Mouse (Mus musculus) brain, adult 2 months (tissue): ENCODE results near the gene Zeb2.

Source experiments
- DNase-seq: peaks from one replicate; pipeline ENCODE4 v3.0.0; 2011; ENCODE audit warnings: low read depth, low spot score

The Zeb2 gene

DNA sequence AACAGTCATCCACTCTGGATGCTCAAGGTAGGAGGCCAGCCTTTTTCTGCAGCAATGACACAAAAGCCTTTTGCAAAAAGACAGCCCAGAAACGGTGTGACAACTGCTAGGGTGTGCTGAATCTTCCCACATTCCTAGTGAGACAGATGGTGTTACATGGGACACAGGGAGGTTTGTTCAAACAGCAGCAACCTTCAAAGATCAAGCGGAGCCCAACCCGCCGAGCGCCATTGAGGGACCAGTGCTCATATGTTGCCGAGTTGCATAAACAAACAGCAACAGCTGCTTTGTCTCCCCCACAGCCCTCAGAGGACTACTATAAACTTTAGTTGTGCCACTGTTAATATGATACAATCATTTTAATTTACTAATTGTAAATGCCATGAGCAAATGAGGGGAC is 117.3 kb downstream of the Zeb2 start:
- peak; percentile 89 for DNase-seq

DNA sequence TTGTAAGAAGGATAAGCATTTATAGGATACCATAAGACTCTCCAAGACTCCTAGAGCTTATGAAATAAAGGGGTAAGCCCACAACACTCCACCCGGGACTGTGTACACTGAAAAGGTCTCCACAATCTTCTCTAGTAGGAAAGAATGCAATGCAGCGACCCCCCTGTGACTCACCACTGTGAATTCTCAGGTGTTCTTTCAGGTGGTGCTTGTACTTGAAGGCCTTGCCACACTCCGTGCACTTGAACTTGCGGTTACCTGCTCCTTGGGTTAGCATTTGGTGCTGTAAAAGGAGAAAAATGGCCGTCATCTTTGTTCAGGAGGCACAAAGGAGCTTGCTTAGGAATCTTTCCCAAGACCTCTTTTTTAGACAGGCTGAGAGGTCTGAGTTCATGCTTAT is 118.5 kb downstream of the Zeb2 start:
- DNase-seq, result no peak

DNA sequence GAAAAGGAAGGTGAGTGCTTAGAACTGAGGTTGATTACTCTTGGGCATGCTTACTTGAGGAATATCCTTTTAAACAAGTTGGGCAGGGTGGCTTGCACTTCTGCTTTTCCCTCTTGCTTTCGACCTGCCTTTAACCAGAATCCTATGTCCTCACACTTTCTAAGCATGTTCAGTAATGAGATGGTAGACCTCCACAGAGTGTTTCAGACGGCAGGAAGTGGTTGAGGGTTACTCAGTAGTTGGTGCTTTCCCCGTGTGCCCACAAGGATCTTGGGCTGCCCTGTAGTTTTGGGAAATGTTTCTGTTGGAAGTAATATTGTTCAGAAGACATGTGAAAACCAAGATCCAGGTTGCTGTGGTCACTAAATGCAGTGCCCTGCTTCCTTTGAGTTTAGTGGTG is 135.5 kb downstream of the Zeb2 start:
- no peak for DNase-seq

DNA sequence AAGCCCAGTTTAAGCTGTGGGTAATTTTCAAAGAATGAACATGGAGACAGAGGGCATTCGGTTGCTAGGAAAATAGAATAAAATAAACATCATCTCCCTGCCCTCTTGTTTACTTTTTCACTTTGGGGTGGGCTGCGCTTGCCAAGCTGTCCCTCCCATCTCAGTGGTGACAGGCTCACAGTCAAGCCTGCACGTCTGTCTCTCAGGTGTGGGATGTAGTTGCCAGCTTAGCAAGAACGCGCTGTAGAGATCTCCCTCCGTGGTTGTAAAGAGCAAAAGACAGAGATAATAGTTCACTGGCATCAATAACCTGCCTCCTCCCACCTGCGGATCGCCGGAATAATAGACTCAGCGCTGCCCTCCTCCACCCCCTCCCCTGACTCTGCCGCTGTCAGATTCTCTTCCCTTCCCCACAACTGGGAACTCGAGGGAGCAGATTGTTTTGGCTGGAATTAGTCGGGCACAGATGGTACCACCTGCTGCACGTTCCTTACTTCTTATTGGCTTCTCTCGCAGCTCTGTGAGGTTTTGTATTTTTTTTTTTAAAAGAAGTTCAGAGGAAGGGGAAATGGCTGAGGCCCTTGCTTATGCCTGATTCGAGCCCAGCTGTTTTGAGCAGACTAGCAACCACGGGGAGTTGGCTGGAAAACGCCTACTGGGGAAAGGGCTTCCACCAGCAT is 138.0 kb downstream of the Zeb2 start:
- peak; percentile 83 for DNase-seq

DNA sequence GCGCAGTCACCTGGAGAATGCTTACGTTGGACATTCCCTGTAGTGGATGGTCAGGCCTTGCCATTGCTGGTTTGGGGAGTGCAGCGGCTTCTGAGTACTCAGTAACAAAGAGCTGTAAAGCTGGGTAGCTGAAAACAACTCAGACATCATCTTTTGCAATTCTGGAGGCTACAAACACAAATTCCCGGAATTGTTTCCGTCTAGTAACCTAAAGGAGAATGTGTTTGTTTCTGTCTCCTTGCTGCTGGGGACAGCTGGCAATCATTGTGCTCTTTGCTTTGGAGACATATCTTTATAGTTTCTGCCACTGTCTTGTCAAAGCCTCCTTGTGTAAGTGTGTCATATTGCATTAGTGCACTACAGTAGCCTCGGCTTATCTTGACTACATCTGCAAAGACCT is 139.2 kb downstream of the Zeb2 start:
- DNase-seq, result no peak

DNA sequence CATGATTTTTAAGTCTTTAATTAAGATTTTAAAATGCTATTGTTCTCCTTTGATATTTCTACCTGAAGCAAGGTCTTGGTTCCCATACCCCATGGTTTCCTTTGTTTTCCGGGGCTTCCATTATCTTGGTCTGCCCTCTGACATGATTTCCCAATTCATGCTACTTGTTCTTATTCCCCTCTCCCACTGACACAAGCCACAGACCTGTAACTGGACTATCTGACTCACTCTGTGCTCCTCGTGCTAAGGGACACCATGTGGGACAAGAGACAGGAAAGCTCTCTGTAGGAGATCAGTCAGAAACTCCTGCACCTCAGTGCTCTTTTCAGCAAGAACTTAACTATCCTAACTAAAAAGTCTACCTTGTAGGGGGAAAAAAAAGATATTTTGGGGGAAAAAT is 139.6 kb downstream of the Zeb2 start:
- no peak for DNase-seq

DNA sequence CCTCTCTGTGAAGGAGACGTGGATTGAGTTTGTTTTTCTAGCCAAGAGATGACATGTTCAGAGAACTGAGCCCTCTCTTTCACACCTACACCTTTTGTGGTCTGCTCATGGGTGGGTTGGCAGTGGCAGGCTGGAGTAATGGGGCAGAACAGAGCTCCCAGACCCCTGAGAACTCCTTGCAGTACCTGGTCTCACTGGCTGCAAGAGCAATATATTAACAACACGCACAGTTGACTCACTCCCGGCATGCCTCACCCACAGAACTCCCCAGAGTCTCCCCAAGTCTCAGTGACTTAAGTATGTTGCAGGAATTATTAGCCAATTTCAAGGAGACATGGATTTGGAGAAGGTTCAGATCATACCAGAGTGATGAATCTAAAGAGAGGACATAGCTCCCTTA is 140.1 kb downstream of the Zeb2 start:
- DNase-seq, result no peak

DNA sequence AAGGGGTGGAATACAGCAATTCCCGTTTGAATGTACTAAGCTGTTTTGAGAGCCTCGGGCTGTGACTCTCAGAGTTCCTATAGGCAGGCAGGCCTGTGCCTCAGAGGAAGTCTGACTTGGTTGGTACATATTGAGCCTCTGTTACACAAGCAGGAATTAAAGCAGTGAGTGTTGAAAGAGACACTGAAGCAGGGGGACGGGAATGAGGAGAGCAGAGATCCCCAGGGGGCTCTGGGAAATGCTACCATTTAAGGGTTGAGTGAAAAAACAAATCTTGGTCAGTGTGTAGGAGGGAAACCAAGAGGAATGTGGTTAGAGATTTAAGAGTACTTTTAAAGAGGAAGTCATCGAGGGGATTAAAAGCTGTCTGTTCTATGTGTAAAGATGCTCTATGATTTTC is 140.7 kb downstream of the Zeb2 start:
- DNase-seq, result no peak

DNA sequence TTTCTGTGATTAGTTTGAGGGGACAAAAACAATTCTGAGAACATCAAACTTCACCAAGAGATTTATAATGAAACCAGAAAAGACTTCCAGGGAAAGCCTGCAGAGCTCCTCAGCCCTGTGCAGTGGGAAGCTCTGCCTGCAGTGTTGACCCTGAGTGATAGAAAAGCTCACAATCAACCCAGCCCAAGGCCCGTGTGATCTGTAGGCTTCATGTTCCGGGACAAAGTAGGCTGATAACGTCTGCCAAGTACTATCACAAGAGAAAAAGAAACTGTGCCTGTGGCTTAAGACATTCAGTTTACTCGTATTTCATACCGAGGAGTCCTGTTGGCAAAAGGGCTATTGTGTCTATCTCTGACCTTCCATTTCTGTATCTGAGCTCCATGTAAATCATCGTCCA is 143.4 kb downstream of the Zeb2 start:
- no peak for DNase-seq

DNA sequence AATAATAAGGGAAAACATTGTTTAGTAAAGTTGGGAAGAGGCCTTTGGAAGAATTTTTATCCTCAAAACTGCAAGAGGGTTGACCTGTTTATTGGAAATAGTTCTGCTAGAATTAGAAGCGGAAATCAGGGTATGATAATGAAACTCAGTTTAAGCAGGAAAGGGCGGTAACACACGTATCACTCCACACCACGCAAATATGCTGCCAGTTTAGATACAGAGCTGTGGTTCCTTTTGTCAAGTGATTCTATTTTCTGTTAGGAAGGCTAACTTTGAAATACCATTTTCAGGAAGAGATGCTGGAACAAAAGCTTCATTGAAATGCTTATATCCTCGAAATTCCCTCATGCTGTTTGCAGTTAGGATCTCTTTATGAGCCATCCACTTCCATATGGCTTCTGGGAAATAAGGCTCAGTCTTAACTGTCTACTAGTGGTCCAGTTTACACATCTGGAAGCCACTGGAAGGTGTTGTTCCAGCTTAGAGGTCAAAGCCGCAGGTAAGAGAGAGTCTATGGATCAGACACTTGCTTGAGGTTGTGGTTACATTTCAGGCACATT is 147.0 kb downstream of the Zeb2 start:
- DNase-seq, result peak; percentile 35

DNA sequence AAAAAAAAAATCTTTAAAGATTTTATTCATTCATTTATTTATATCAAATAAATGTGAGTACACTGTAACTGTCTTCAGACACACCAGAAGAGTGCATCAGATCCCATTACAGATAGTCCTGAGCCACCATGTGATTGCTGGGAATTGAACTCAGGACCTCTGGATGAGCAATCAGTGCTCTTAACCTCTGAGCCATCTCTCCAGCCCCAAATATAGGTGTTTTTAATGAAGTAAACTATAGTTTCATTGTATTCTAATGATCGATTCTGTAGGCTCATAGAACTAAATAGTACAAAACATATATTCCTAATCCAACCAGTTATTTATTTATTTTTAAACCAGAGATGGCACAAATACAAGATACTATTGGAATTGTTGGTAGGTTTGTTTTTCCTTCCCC is 147.6 kb downstream of the Zeb2 start:
- no peak for DNase-seq

DNA sequence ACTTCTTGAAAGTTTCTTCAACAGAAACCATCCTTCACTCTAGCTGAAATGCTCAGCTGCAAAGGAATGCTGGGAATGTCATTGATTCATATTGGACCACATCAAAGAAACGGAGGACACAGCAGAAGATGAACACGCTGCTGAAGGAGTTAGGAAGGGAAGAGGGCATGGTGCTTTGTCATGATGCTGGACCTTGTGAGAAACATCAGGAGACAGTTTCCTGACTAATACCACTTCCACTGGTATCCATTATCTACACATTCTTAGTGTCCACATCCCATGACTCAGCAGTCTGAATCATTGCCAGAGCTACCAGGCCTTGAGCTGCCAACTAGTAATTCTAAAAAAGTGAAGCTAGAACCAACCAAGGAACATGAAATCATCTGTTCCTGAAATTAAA is 148.0 kb downstream of the Zeb2 start:
- DNase-seq, result peak; percentile 65

DNA sequence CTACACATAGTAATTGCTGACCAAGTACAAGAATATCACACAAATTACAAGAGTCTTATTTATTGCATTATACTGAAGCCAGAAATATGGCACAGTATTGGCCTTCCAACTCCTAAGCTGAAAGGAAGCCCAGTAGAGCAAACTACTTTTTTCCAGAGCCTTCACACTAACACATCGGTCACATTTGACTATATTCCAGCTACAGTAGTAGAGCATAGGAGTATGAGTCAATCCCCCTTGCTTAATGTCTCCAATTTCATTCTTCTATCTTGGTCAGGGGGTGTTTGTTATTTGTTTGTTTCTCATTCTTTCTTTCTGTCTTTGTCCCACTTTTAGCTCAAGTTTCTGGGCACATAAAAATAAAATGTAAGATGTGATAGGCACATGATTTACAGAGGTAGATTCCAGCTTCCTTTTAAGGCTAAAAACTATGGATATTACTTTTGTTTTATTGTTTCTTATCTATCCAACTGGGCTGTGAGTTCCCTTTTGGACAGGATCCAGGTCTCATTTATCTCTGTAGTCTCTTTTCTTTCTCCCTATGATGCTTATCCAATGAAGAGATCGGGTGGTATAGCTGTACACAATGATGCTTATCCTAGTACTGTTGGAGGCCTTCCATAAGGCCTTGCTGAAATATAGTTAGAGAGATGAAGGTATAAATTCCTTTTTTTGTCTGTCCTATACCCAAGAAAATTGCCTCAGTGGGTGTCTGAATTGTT is 151.2 kb downstream of the Zeb2 start:
- no peak for DNase-seq

DNA sequence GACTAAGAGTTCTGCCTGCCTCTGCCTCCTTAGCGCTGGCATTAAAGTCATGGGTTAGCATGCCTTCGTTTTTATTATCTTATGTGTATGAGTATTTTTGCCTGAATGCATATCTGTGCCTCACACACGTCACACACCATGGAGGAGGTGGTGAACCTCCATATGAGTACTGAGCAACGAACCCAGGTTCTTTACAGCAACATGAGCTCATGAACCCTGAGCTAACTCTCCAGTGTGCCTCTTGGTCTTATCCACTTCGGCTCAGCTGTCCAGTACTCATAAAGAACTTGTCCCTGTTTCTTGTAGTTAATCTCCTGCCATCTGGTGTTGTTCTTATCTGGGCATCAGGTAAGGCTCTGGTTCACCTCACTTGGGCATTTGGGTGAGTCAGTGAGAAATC is 154.6 kb downstream of the Zeb2 start:
- DNase-seq, result no peak

DNA sequence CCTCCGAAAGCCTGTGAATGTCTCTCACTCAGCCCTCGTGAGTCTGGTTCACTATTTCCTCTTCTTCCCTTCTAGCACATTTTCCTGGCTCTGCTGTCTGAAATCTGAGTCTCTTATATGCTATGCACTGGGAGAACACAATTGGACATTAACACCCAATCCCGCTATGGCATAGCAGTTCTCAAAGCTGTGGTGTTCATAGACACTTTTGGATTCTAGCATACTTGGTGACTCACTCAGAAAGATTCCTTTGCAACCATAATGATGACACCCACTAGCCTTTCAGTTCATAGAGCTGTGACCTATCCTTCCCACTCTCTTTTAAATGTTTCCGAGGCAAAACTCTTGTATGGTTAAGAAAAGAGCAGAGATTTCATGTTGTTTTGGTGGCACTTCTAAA is 156.0 kb downstream of the Zeb2 start:
- peak; percentile 26 for DNase-seq

DNA sequence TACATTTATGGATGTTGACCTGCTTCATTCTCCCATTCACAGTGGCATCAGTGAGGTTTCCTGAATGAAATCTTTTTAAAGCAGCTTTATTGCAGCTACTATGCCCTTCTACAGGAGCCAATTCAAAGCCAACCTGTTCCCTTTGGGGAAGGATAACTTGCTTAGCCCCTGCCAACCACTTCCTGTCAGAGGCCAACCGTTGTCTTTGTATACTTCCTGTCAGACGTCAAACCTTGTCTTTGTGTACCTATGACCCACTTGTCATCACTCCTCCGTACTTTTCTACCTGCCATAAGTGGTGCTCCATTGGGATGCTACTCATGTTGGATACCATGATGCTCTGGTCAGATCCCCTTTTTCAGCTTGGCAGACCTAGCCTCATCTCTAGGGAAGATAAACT is 156.6 kb downstream of the Zeb2 start:
- no peak for DNase-seq

DNA sequence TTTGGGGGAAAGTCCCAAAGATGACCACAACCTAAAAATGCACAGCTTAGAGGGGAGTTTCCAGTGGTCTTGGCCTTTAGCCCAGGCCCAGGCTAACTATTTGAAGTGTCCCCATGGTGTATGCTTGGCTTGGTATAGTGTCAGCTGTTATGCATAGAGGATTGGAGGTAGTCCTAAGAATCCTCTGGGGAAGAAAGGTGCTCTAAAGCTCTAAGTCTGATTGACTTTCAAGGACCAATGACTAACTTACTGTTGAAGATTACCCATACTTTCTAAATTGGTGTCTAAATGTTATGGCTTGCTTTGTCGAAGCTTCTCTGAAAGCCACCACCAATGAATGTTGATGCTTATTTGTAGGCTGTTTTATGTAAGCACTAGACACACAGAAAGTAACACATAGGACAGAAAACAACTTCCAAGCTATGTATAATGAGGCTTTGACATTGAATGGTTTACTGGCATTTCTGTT is 159.8 kb downstream of the Zeb2 start:
- DNase-seq, result no peak

DNA sequence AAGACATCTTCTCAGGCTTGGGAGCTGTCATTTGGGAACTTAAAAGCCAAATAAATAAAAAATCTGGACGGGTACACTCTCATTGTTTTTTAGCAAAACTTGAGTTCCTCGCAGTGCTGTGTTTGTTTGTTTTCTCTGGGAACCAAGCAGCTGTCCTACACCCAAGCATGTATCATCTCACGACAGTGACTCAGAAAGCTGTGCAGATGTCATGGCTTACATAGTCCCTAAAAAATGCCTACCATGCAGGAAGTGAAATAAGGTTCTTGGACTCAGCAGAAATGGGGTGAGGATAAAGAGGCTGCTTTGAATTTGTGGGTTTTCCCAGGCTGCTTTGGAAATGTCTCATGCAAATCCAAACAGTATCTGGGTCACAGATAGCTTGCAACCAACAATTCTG is 161.0 kb downstream of the Zeb2 start:
- peak; percentile 54 for DNase-seq

DNA sequence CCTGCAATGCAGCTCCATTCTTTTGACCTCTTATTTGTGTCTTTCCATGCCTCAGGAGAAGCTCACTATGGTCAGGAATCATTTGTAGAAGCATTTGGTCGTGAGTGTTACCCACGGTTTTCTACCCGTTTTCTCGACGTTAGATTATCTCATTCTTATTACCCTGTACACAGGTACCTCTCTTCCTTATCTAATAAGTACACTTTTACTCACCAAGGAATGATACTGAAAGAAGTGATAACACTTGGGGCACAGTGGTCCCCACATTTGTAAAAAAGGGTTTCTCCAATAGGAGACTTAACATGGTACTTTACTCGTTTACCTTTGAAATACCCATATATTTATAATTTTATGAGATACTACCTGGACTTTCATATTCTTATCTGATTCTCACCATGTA is 161.7 kb downstream of the Zeb2 start:
- no peak for DNase-seq

DNA sequence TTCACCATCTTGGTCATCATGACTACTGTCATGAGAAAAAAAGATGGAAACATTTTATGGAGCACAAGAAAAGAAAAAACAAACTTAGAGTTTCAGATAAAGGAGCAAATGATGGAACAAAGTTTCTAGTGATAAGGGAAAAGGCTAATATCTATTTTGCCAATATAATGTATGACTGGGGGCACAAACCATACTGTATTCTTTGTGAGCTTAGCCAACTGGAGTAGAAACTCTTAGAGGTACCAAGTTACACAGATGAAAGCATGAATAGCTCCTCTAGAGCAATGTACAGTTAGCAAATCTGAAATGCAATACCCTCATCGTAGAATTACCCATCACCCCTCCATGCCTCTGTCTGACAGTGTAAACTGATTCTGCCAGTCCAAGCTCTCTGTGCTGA is 163.0 kb downstream of the Zeb2 start:
- no peak for DNase-seq

DNA sequence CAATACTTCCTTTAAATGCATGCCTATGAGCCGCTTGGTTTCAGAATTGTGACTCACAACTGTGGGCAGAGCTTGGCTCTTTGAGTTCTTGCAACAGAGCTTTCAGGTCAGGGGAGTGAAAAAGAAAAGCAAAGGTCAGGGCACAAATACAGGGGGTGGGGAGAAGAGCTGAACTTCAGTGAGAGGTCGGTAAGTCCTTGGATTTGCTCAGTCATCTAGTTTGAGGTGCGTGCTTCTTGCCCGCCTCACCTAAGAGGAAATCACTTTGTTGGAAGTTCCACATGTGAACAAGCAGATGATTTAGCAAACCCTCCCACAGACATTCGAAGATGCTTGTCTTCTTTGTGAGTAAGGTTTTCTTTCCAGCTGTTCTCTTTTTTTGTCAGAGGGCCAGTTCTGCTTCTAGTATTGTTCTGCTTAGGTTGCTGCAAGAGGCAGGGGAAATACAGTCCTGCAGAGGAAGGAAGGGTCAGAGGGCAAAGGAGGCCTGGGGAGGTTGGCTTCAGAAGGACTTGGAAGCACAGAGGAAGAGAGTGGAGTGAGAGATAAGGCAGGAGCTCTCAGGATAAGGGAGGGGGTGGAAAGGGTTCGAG is 164.3 kb downstream of the Zeb2 start:
- peak; percentile 21 for DNase-seq

DNA sequence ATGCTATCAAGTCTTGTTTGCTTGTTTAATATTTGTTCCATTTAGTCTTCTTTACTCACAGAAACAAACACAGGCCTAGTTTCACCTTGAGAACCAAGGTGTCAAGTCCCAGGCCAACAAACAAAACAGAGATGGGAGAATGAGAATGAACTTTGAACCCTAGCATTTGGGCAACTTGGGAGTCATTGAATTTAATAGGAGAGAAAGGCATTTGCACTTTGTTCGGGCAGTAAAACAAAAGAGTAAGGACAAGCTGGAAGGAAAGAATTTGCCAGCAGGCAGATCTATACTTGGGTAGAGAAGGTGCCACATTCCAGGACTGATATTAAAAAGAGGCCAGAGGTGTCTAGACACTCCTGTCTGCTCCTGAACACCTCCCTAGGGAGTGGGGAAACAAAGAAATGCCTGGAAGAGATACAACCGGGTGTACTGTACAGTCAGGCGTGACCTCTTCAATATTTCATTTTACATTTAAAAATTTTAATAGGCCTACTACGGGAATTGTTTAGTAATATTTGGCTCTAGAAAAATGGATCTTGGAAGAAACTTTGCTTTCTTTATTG is 165.5 kb downstream of the Zeb2 start:
- no peak for DNase-seq
